Mouse (Mus musculus): ENCODE results near the gene Noxa1. TPM values are rescaled to one million over a fixed set of nuclear protein-coding genes. Genes with fewer than 3 reads are reported as not detected.

Gene Noxa1
- polyA plus RNA-seq, 1 experiment from 2014 or later: 0.38 TPM

GRCm38 (mm10) chr2:25087842-25088241, 7.1 kb downstream of the Noxa1 start:
- no peaks in the 10 kb centered on the region for H3K9me3 ChIP-seq
- WGBS: 88% methylated on average over 2 of the region's 2 CpGs
- H3K4me3 ChIP-seq: no peak overlapping the region
- H3K36me3 ChIP-seq: no peaks in the 10 kb centered on the region
- peaks cover 6% of the 10 kb centered on the region; the same call in 1 of the 2 replicates for H3K27me3 ChIP-seq (ENCODE audit: insufficient read depth, poor library complexity, severe bottlenecking)
- no peak for DNase-seq (ENCODE audit: low spot score)
- H3K27ac ChIP-seq: no peak overlapping the region
- no peaks in the 10 kb centered on the region for H3K4me1 ChIP-seq (replicated peaks)

GRCm38 (mm10) chr2:25085571-25085970, 9.4 kb downstream of the Noxa1 start:
- WGBS: 90% methylated on average over 5 of the region's 5 CpGs
- H3K4me1 ChIP-seq (replicated peaks): no peaks in the 10 kb centered on the region
- H3K9me3 ChIP-seq: no peaks in the 10 kb centered on the region
- H3K36me3 ChIP-seq: no peaks in the 10 kb centered on the region
- H3K27me3 ChIP-seq (ENCODE audit: insufficient read depth, poor library complexity, severe bottlenecking): no peaks in the 10 kb centered on the region
- no peak for DNase-seq (ENCODE audit: low spot score)
- no peak overlapping the region for H3K27ac ChIP-seq
- no peak overlapping the region for H3K4me3 ChIP-seq

- Histone ChIP-seq H3K27ac (no peak overlapping the region), H3K9me3 (no peaks in the 10 kb centered on the region), H3K4me1 (replicated peaks) (no peaks in the 10 kb centered on the region), H3K36me3 (no peaks in the 10 kb centered on the region), H3K4me3 (no peak overlapping the region), H3K27me3 (ENCODE audit: insufficient read depth, poor library complexity, severe bottlenecking) (no peaks in the 10 kb centered on the region)
- whole genome bisulfite sequencing: 87% methylated on average over 4 of the region's 4 CpGs
- no peak for DNase-seq (ENCODE audit: low spot score)
Observed at GRCm38 (mm10) chr2:25083697-25084096, 11.3 kb downstream of the Noxa1 start.

- no peaks in the 10 kb centered on the region for H3K9me3 ChIP-seq
- H3K4me3 ChIP-seq: no peak within 1 kb of the TSS
- WGBS: 61% methylated on average over 5 of the region's 5 CpGs
- no peaks in the 10 kb centered on the region for H3K36me3 ChIP-seq
- no peaks in the 10 kb centered on the region for H3K4me1 ChIP-seq (replicated peaks)
- H3K27ac ChIP-seq: no peak within 1 kb of the TSS
- no peaks in the 10 kb centered on the region for H3K27me3 ChIP-seq (ENCODE audit: insufficient read depth, poor library complexity, severe bottlenecking)
- DNase-seq (ENCODE audit: low spot score): no peak
Observed at GRCm38 (mm10) chr2:25080076-25080475, 14.9 kb downstream of the Noxa1 start, which contains the start of gene Entpd8. TSS of gene Entpd8 (plus strand) at chr2:25080304.

- no peaks in the 10 kb centered on the region for H3K27me3 ChIP-seq (ENCODE audit: insufficient read depth, poor library complexity, severe bottlenecking)
- H3K4me3 ChIP-seq: no peak overlapping the region
- no peaks in the 10 kb centered on the region for H3K9me3 ChIP-seq
- WGBS: 84% methylated on average over 1 of the region's 1 CpGs
- no peaks in the 10 kb centered on the region for H3K36me3 ChIP-seq
- no peak for DNase-seq (ENCODE audit: low spot score)
- no peaks in the 10 kb centered on the region for H3K4me1 ChIP-seq (replicated peaks)
- H3K27ac ChIP-seq: no peak overlapping the region
Observed at GRCm38 (mm10) chr2:25078967-25079366, 16.0 kb downstream of the Noxa1 start.

GRCm38 (mm10) chr2:25075506-25075905, 19.4 kb downstream of the Noxa1 start:
- no peaks in the 10 kb centered on the region for H3K9me3 ChIP-seq
- no peaks in the 10 kb centered on the region for H3K4me1 ChIP-seq (replicated peaks)
- no peaks in the 10 kb centered on the region for H3K36me3 ChIP-seq
- no peaks in the 10 kb centered on the region for H3K27me3 ChIP-seq (ENCODE audit: insufficient read depth, poor library complexity, severe bottlenecking)
- 67% methylated on average over 4 of the region's 4 CpGs for WGBS
- no peak overlapping the region for H3K4me3 ChIP-seq
- H3K27ac ChIP-seq: no peak overlapping the region
- no peak for DNase-seq (ENCODE audit: low spot score)

GRCm38 (mm10) chr2:25072398-25072797, 22.6 kb downstream of the Noxa1 start:
- Histone ChIP-seq H3K9me3 (no peaks in the 10 kb centered on the region), H3K36me3 (no peaks in the 10 kb centered on the region), H3K27ac (no peak overlapping the region), H3K4me3 (no peak overlapping the region), H3K27me3 (ENCODE audit: insufficient read depth, poor library complexity, severe bottlenecking) (no peaks in the 10 kb centered on the region), H3K4me1 (replicated peaks) (no peaks in the 10 kb centered on the region)
- DNase-seq (ENCODE audit: low spot score): no peak
- WGBS: 90% methylated on average over 4 of the region's 4 CpGs

- H3K9me3 ChIP-seq: no peaks in the 10 kb centered on the region
- no peaks in the 10 kb centered on the region for H3K4me1 ChIP-seq (replicated peaks)
- DNase-seq (ENCODE audit: low spot score): no peak
- H3K27me3 ChIP-seq (ENCODE audit: insufficient read depth, poor library complexity, severe bottlenecking): no peaks in the 10 kb centered on the region
- H3K4me3 ChIP-seq: no peak overlapping the region
- H3K36me3 ChIP-seq: no peaks in the 10 kb centered on the region
- WGBS: 86% methylated on average over 4 of the region's 4 CpGs
- H3K27ac ChIP-seq: no peak overlapping the region
Observed at GRCm38 (mm10) chr2:25069537-25069936, 25.4 kb downstream of the Noxa1 start.

- Histone ChIP-seq H3K4me3 (no peak overlapping the region), H3K27ac (no peak overlapping the region), H3K9me3 (no peaks in the 10 kb centered on the region), H3K36me3 (peaks cover 20% of the 10 kb centered on the region), H3K4me1 (replicated peaks) (no peaks in the 10 kb centered on the region), H3K27me3 (ENCODE audit: insufficient read depth, poor library complexity, severe bottlenecking) (no peaks in the 10 kb centered on the region)
- WGBS: 88% methylated on average over 4 of the region's 4 CpGs
- DNase-seq (ENCODE audit: low spot score): no peak
Observed at GRCm38 (mm10) chr2:25066552-25066951, 28.4 kb downstream of the Noxa1 start.

GRCm38 (mm10) chr2:25065537-25065936, 29.4 kb downstream of the Noxa1 start:
- H3K4me1 ChIP-seq (replicated peaks): no peaks in the 10 kb centered on the region
- H3K27ac ChIP-seq: no peak overlapping the region
- no peaks in the 10 kb centered on the region for H3K9me3 ChIP-seq
- H3K27me3 ChIP-seq (ENCODE audit: insufficient read depth, poor library complexity, severe bottlenecking): no peaks in the 10 kb centered on the region
- DNase-seq (ENCODE audit: low spot score): no peak
- H3K4me3 ChIP-seq: no peak overlapping the region
- peaks cover 30% of the 10 kb centered on the region for H3K36me3 ChIP-seq

GRCm38 (mm10) chr2:25064285-25064684, 30.7 kb downstream of the Noxa1 start:
- H3K4me1 ChIP-seq (replicated peaks): no peaks in the 10 kb centered on the region
- no peaks in the 10 kb centered on the region for H3K27me3 ChIP-seq (ENCODE audit: insufficient read depth, poor library complexity, severe bottlenecking)
- H3K27ac ChIP-seq: no peak overlapping the region
- WGBS: 92% methylated on average over 1 of the region's 1 CpGs
- H3K4me3 ChIP-seq: no peak overlapping the region
- H3K36me3 ChIP-seq: peaks cover 43% of the 10 kb centered on the region
- DNase-seq (ENCODE audit: low spot score): no peak
- H3K9me3 ChIP-seq: no peaks in the 10 kb centered on the region

GRCm38 (mm10) chr2:25063523-25063922, 31.4 kb downstream of the Noxa1 start:
- H3K9me3 ChIP-seq: no peaks in the 10 kb centered on the region
- H3K36me3 ChIP-seq: peaks cover 51% of the 10 kb centered on the region
- no peaks in the 10 kb centered on the region for H3K4me1 ChIP-seq (replicated peaks)
- DNase-seq (ENCODE audit: low spot score): no peak
- H3K27me3 ChIP-seq (ENCODE audit: insufficient read depth, poor library complexity, severe bottlenecking): no peaks in the 10 kb centered on the region
- H3K4me3 ChIP-seq: no peak overlapping the region
- WGBS: 93% methylated on average over 5 of the region's 5 CpGs
- H3K27ac ChIP-seq: no peak overlapping the region

- WGBS: 92% methylated on average over 7 of the region's 7 CpGs
- Histone ChIP-seq H3K4me3 (no peak overlapping the region), H3K36me3 (peaks cover 79% of the 10 kb centered on the region), H3K27me3 (ENCODE audit: insufficient read depth, poor library complexity, severe bottlenecking) (no peaks in the 10 kb centered on the region), H3K4me1 (replicated peaks) (peaks cover 21% of the 10 kb centered on the region), H3K9me3 (no peaks in the 10 kb centered on the region), H3K27ac (no peak overlapping the region)
- no peak for DNase-seq (ENCODE audit: low spot score)
Observed at GRCm38 (mm10) chr2:25058926-25059325, 36.0 kb downstream of the Noxa1 start.
